Mouse (Mus musculus) forebrain, embryonic 16.5 days (tissue): ENCODE data around the gene Spata9. TPM values are rescaled to one million over a fixed set of nuclear protein-coding genes. Genes with fewer than 3 reads are reported as not detected.
A peak's percentile ranks its signal among the peaks of the same experiment; 100 is the strongest.

Experiments
- ATAC-seq: fragments of 200-750 bp; cut with Nextera tagmentation; 2 replicates; pipeline ENCODE4 v1.8.0; 2017; ENCODE audit warnings: mild to moderate bottlenecking, moderate library complexity
- H3K27ac ChIP-seq: fragments of 300-500 bp; sonication (generic); 2 replicates; pipeline ENCODE4 v1.5.1; 2014; ENCODE audit warnings: low read length, control low read depth
- H3K27me3 ChIP-seq: fragments of 300-500 bp; sonication (generic); replicated peaks from 2 replicates; pipeline ENCODE4 v1.6.1; 2014; ENCODE audit warnings: low read length; ENCODE audit not compliant: control insufficient read depth, insufficient read depth
- H3K36me3 ChIP-seq: fragments of 300-500 bp; sonication (generic); 2 replicates; pipeline ENCODE4 v1.6.1; 2014; ENCODE audit not compliant: control insufficient read depth, insufficient read depth
- H3K4me1 ChIP-seq: fragments of 300-500 bp; sonication (generic); replicated peaks from 2 replicates; pipeline ENCODE4 v1.6.1; 2014; ENCODE audit warnings: low read length; ENCODE audit not compliant: control insufficient read depth, insufficient read depth
- H3K4me2 ChIP-seq: fragments of 300-500 bp; sonication (generic); 2 replicates; pipeline ENCODE4 v1.6.1; 2014; ENCODE audit warnings: mild to moderate bottlenecking, low read length, control low read depth
- H3K4me3 ChIP-seq: fragments of 300-500 bp; sonication (generic); replicated peaks from 2 replicates; pipeline ENCODE4 v1.5.1; 2014; ENCODE audit warnings: mild to moderate bottlenecking, low read length, control low read depth
- H3K9ac ChIP-seq: fragments of 300-500 bp; sonication (generic); replicated peaks from 2 replicates; pipeline ENCODE4 v1.6.1; 2014; ENCODE audit warnings: low read depth, low read length, control low read depth
- H3K9me3 ChIP-seq: fragments of 300-500 bp; sonication (generic); 2 replicates; pipeline ENCODE4 v1.6.1; 2016; ENCODE audit warnings: low read length; ENCODE audit not compliant: control insufficient read depth
- WGBS: fragments of 180-500 bp; shearing (Covaris S2); extraction: QIAGEN DNeasy Blood & Tissue Kit; methylation state at CpG from one replicate; pipeline ENCODE4 v1.1.7; 2014; 5-methylcytosine and 5-hydroxymethylcytosine counted together
- polyA plus RNA-seq: library from polyadenylated mRNA; unstranded; fragments of >200 nt; fragmentation: Nextera tagmentation; extraction: Ambion mirVana; gene quantifications from 2 replicates; pipeline ENCODE4 v1.2.1, GENCODE M21; 2015

The Spata9 gene
- polyA plus RNA-seq, 1 experiment from 2014 or later, result 1.8 TPM

GRCm38 (mm10) chr13:76018844-76019400 is 52.0 kb downstream of the Spata9 start:
- H3K27ac ChIP-seq, result no peak overlapping the region
- no peaks in the 10 kb centered on the region for H3K27me3 ChIP-seq
- peak overlapping the region; percentile 54 for H3K4me3 ChIP-seq
- peak; percentile 54 for ATAC-seq
- 43% methylated on average over 5 of the region's 5 CpGs for WGBS
- H3K4me2 ChIP-seq, result peak overlapping the region; percentile 59
- H3K9ac ChIP-seq, result peak overlapping the region; percentile 22; the same call in 1 of the 2 replicates
- no peaks in the 10 kb centered on the region for H3K36me3 ChIP-seq
- H3K9me3 ChIP-seq, result no peaks in the 10 kb centered on the region
- H3K4me1 ChIP-seq, result peaks cover 5% of the 10 kb centered on the region

GRCm38 (mm10) chr13:76021782-76022181 is 54.8 kb downstream of the Spata9 start:
- Histone ChIP-seq H3K36me3 (no peaks in the 10 kb centered on the region), H3K4me3 (no peak overlapping the region), H3K4me1 (peaks cover 5% of the 10 kb centered on the region), H3K27me3 (no peaks in the 10 kb centered on the region), H3K9ac (no peak overlapping the region), H3K27ac (no peak overlapping the region), H3K9me3 (no peaks in the 10 kb centered on the region), H3K4me2 (no peak overlapping the region)
- no peak for ATAC-seq
- WGBS, result 92% methylated on average over 2 of the region's 2 CpGs

- Histone ChIP-seq H3K27ac (no peak overlapping the region), H3K4me1 (no peaks in the 10 kb centered on the region), H3K36me3 (no peaks in the 10 kb centered on the region), H3K4me3 (no peak overlapping the region), H3K4me2 (no peak overlapping the region), H3K9me3 (no peaks in the 10 kb centered on the region), H3K9ac (no peak overlapping the region), H3K27me3 (no peaks in the 10 kb centered on the region)
- WGBS, result 88% methylated on average over 3 of the region's 3 CpGs
- no peak for ATAC-seq
Measured at GRCm38 (mm10) chr13:76024588-76024987, 57.6 kb downstream of the Spata9 start.

- Histone ChIP-seq H3K27ac (no peak overlapping the region), H3K4me2 (no peak overlapping the region), H3K27me3 (no peaks in the 10 kb centered on the region), H3K4me1 (no peaks in the 10 kb centered on the region), H3K36me3 (no peaks in the 10 kb centered on the region), H3K9me3 (no peaks in the 10 kb centered on the region), H3K9ac (no peak overlapping the region), H3K4me3 (no peak overlapping the region)
- 58% methylated on average over 1 of the region's 1 CpGs for WGBS
- ATAC-seq, result no peak
Measured at GRCm38 (mm10) chr13:76042455-76042854, 75.5 kb downstream of the Spata9 start.

GRCm38 (mm10) chr13:76044971-76045370 is 78.0 kb downstream of the Spata9 start:
- no peaks in the 10 kb centered on the region for H3K27me3 ChIP-seq
- no peak overlapping the region for H3K27ac ChIP-seq
- no peak overlapping the region for H3K4me3 ChIP-seq
- H3K9ac ChIP-seq, result no peak overlapping the region
- no peak for ATAC-seq
- no peaks in the 10 kb centered on the region for H3K9me3 ChIP-seq
- no peaks in the 10 kb centered on the region for H3K4me1 ChIP-seq
- no peak overlapping the region for H3K4me2 ChIP-seq
- H3K36me3 ChIP-seq, result no peaks in the 10 kb centered on the region

Other genes starting within 250 kb of the Spata9 start
- gene Glrx, start 127.3 kb upstream of the Spata9 start, polyA plus RNA-seq, result 30.4 and 32.2 TPM in 2 replicates
- 33.1 and 41.3 TPM in 2 replicates for gene Rhobtb3, start 23.2 kb upstream of the Spata9 start, polyA plus RNA-seq
- gene Rfesd, start 51.6 kb downstream of the Spata9 start, polyA plus RNA-seq, result 16.7 and 20.2 TPM in 2 replicates
- gene Gpr150, start 89.8 kb downstream of the Spata9 start, polyA plus RNA-seq, result 1.5 and 1.8 TPM in 2 replicates
- 4.3 and 4.6 TPM in 2 replicates for gene Arsk, start 131.5 kb downstream of the Spata9 start, polyA plus RNA-seq
- gene Ttc37, start 131.6 kb downstream of the Spata9 start, polyA plus RNA-seq, result 12.9 and 14.2 TPM in 2 replicates